Mouse (Mus musculus) heart, embryonic 11.5 days (tissue): ENCODE data around the gene Mapk7. TPM values are rescaled to one million over a fixed set of nuclear protein-coding genes. Genes with fewer than 3 reads are reported as not detected.
A peak's percentile ranks its signal among the peaks of the same experiment; 100 is the strongest.

ENCODE experiments used
- ATAC-seq: fragments of 200-750 bp; cut with Nextera tagmentation; replicated peaks from 2 replicates; pipeline ENCODE4 v1.8.0; 2017; ENCODE audit warnings: moderate library complexity; ENCODE audit not compliant: insufficient number of reproducible peaks, low FRiP score, low TSS enrichment
- H3K27ac ChIP-seq: fragments of 300-500 bp; sonication (generic); 2 replicates; pipeline ENCODE4 v1.5.1; 2014; ENCODE audit warnings: mild to moderate bottlenecking, low read depth, low read length
- H3K27me3 ChIP-seq: fragments of 300-500 bp; sonication (generic); 2 replicates; pipeline ENCODE4 v1.6.1; 2014; ENCODE audit warnings: mild to moderate bottlenecking, low read length, mixed read lengths; ENCODE audit not compliant: control insufficient read depth, insufficient read depth
- H3K36me3 ChIP-seq: fragments of 300-500 bp; sonication (generic); 2 replicates; pipeline ENCODE4 v1.6.1; 2014; ENCODE audit warnings: mild to moderate bottlenecking, low read length, moderate library complexity, mixed read lengths; ENCODE audit not compliant: control insufficient read depth, insufficient read depth
- H3K4me1 ChIP-seq: fragments of 300-500 bp; sonication (generic); 2 replicates; pipeline ENCODE4 v1.6.1; 2014; ENCODE audit warnings: low read length; ENCODE audit not compliant: control insufficient read depth, insufficient read depth
- H3K4me2 ChIP-seq: fragments of 300-500 bp; sonication (generic); 2 replicates; pipeline ENCODE4 v1.6.1; 2014; ENCODE audit warnings: mild to moderate bottlenecking, moderate library complexity
- H3K4me3 ChIP-seq: fragments of 300-500 bp; sonication (generic); 2 replicates; pipeline ENCODE4 v1.5.1; 2014; ENCODE audit warnings: low read depth, low read length
- H3K9ac ChIP-seq: fragments of 300-500 bp; sonication (generic); 2 replicates; pipeline ENCODE4 v1.6.1; 2014; ENCODE audit warnings: mild to moderate bottlenecking, low read depth, low read length, moderate library complexity
- H3K9me3 ChIP-seq: fragments of 300-500 bp; sonication (generic); replicated peaks from 2 replicates; pipeline ENCODE4 v1.6.1; 2016; ENCODE audit warnings: low read length; ENCODE audit not compliant: control insufficient read depth
- WGBS: fragments of 180-500 bp; shearing (Covaris S2); extraction: QIAGEN DNeasy Blood & Tissue Kit; methylation state at CpG from one replicate; pipeline ENCODE4 v1.1.7; 2014; ENCODE audit not compliant: insufficient replicate concordance; 5-methylcytosine and 5-hydroxymethylcytosine counted together
- polyA plus RNA-seq: library from polyadenylated mRNA; unstranded; fragments of >200 nt; fragmentation: Nextera tagmentation; extraction: Ambion mirVana; gene quantifications from 2 replicates; pipeline ENCODE4 v1.2.1, GENCODE M21; 2014

Mapk7 gene
- polyA plus RNA-seq, 1 experiment from 2014 or later, result 22.3 TPM

DNA sequence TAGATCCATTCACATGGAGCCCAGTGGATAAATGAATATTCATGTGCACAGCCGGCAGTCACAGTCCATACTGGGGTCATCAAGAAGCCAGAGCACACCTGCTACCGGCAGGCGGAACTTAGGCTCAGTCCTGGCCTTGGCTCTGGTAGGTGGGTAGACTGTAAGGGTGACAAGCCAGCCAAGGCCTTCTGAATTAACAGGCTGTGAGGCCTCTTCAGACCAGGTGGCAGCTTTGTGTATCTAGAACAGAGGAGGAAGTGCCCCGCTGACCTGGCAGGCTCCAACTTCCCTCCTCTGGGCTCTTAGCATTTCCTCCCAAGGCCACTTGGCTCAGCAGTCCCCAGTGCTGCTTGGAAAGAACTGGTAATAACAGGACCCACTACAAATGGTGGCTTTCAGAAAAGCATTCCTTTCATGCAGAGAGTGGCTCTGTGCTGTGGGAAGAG is 35.1 kb upstream of the Mapk7 start:
- Histone ChIP-seq H3K4me3 (no peak overlapping the region), H3K36me3 (no peaks in the 10 kb centered on the region; the same call in 1 of the 2 replicates), H3K9ac (no peak overlapping the region), H3K4me2 (no peak overlapping the region), H3K4me1 (no peaks in the 10 kb centered on the region), H3K9me3 (no peaks in the 10 kb centered on the region), H3K27me3 (no peaks in the 10 kb centered on the region), H3K27ac (no peak overlapping the region)
- no peak for ATAC-seq
- WGBS, result 56% methylated on average over 4 of the region's 4 CpGs

DNA sequence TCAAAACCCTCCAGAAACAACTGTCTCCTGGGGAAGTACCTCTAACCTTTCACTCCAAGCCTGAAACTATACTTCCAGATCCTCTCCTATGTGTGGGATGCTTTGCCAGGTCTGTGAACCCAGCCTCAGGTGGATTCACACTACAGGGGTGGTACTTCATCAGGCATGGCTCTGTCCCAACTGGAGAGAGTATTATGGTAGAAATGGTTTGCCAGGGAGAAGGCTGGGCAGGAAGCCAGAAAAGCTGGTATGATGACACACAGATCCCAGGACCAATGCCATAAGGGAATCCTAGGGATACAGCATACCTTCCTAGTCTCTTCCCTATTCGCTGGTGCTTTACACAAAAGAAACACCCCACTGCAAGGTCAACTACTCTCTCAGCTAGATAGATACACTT is 32.7 kb upstream of the Mapk7 start:
- no peak for ATAC-seq
- no peak overlapping the region for H3K4me3 ChIP-seq
- no peaks in the 10 kb centered on the region for H3K4me1 ChIP-seq
- H3K9me3 ChIP-seq, result no peaks in the 10 kb centered on the region
- no peak overlapping the region for H3K27ac ChIP-seq
- H3K36me3 ChIP-seq, result no peaks in the 10 kb centered on the region; the same call in 1 of the 2 replicates
- WGBS, result 73% methylated on average over 1 of the region's 1 CpGs
- no peaks in the 10 kb centered on the region for H3K27me3 ChIP-seq
- no peak overlapping the region for H3K4me2 ChIP-seq
- H3K9ac ChIP-seq, result no peak overlapping the region

DNA sequence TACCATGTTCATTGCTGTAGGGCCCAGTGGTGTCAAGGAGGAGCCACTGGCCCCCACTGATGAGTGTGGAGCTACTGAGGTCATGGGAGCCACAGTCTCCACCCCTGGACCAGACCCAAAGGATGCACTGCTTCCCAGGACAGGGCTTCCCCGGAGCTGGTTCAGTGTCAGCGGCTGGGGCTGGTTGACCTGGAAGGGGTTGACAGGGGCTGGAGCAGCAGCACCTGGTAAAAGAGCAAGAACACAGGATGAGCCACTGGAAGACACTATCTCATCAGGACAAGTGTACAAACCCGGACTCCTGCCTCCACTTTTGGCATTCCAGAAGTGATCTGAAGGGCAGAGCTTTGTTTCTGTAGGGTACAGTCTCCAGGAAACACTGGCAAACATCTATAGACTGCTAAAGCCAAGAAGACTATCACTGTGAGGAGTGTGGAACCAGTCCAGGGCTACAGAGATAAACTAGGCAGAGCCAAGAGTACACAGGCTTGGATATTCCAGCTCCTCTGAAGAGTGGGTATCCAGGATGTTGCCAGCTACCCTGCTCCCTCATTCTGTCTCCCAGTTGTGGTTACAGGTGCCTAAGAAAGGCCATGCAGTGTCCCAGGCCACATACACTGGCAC is 25.4 kb upstream of the Mapk7 start:
- no peaks in the 10 kb centered on the region for H3K27me3 ChIP-seq
- 0 out of 2 replicates have a peak, but pooled peaks cover 4% of the 10 kb centered on the region for H3K36me3 ChIP-seq
- 88% methylated on average over 3 of the region's 3 CpGs for WGBS
- H3K9ac ChIP-seq, result no peak overlapping the region
- H3K27ac ChIP-seq, result peak overlapping the region; percentile 37; the same call in 1 of the 2 replicates
- H3K4me1 ChIP-seq, result peaks cover 13% of the 10 kb centered on the region
- H3K4me2 ChIP-seq, result no peak overlapping the region
- no peak overlapping the region for H3K4me3 ChIP-seq
- no peak for ATAC-seq
- H3K9me3 ChIP-seq, result no peaks in the 10 kb centered on the region

DNA sequence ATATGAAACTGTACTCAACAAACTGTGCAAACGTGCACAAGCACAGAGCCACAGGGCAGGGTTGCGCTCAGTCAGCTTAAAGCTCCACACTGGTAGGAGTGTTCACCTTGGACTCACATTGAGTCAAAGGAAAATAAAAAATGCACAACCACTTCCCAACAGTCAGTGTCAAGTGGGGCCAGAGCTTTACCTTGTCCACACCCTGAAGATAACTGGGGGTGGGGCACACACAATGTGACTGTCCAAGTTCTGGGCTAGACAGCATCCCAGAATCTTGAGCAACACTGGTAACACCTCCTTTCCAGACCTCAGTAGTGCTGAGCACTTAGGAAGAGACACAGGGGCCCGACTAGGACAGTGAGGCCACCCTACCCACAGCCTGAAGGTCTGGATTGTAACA is 24.7 kb upstream of the Mapk7 start:
- Histone ChIP-seq H3K4me1 (peaks cover 13% of the 10 kb centered on the region), H3K4me2 (no peak overlapping the region), H3K27me3 (no peaks in the 10 kb centered on the region), H3K36me3 (0 out of 2 replicates have a peak, but pooled peaks cover 4% of the 10 kb centered on the region), H3K4me3 (no peak overlapping the region), H3K27ac (peak overlapping the region; percentile 37; the same call in 1 of the 2 replicates), H3K9ac (no peak overlapping the region), H3K9me3 (no peaks in the 10 kb centered on the region)
- WGBS, result 59% methylated on average over 3 of the region's 3 CpGs
- no peak for ATAC-seq

DNA sequence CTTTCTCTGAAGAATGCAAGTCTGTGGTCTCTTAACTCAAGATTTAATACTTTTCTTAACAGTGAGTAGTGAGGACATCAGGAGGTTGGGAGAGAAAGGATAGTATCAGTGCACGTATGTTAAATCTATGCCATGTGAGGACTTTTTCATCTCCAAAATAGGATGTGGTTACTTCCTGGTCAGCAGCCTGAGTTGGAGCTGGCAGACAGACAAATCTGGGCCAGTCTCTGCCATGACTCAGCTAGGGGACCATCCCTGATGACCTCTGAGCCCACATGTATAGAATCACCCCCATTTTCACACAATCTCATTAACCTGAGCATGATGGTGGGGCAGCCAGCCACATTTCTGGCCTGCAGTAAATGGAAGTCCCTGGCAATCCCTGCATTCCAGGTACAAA is 23.8 kb upstream of the Mapk7 start:
- H3K9me3 ChIP-seq, result no peaks in the 10 kb centered on the region
- H3K27ac ChIP-seq, result no peak overlapping the region
- H3K27me3 ChIP-seq, result no peaks in the 10 kb centered on the region
- H3K9ac ChIP-seq, result no peak overlapping the region
- WGBS, result 77% methylated on average over 1 of the region's 1 CpGs
- peaks cover 13% of the 10 kb centered on the region for H3K4me1 ChIP-seq
- H3K4me3 ChIP-seq, result no peak overlapping the region
- no peak for ATAC-seq
- no peak overlapping the region for H3K4me2 ChIP-seq
- 0 out of 2 replicates have a peak, but pooled peaks cover 4% of the 10 kb centered on the region for H3K36me3 ChIP-seq

- Histone ChIP-seq H3K36me3 (0 out of 2 replicates have a peak, but pooled peaks cover 2% of the 10 kb centered on the region), H3K27ac (no peak overlapping the region), H3K27me3 (no peaks in the 10 kb centered on the region)
Measured at GRCm38 (mm10) chr11:61514953-61515352, 20.7 kb upstream of the Mapk7 start.

GRCm38 (mm10) chr11:61504713-61505257 is 10.6 kb upstream of the Mapk7 start, which contains the start of gene B9d1:
Gene B9d1, plus strand, starts transcription at chr11:61505144.
- peaks cover 5% of the 10 kb centered on the region; the same call in 1 of the 2 replicates for H3K4me1 ChIP-seq
- peak within 1 kb of the TSS; percentile 54; the same call in 1 of the 2 replicates for H3K27ac ChIP-seq
- no peaks in the 10 kb centered on the region for H3K27me3 ChIP-seq
- H3K4me2 ChIP-seq, result peak within 1 kb of the TSS; percentile 65
- under 1% methylated on average over 39 of the region's 39 CpGs for WGBS
- no peaks in the 10 kb centered on the region for H3K36me3 ChIP-seq
- no peaks in the 10 kb centered on the region for H3K9me3 ChIP-seq
- ATAC-seq, result peak; percentile 82
- H3K4me3 ChIP-seq, result peak within 1 kb of the TSS; percentile 64
- peak within 1 kb of the TSS; percentile 83 for H3K9ac ChIP-seq

More at GRCm38 (mm10) chr11:61514953-61515352, 20.7 kb upstream of the Mapk7 start:
- no peak overlapping the region for H3K4me2 ChIP-seq
- H3K4me3 ChIP-seq, result no peak overlapping the region
- H3K9ac ChIP-seq, result no peak overlapping the region
- no peak for ATAC-seq
- 37% methylated on average over 3 of the region's 3 CpGs for WGBS
- no peaks in the 10 kb centered on the region for H3K9me3 ChIP-seq
- H3K4me1 ChIP-seq, result peaks cover 13% of the 10 kb centered on the region

GRCm38 (mm10) chr11:61503933-61504332 is 9.7 kb upstream of the Mapk7 start:
- Histone ChIP-seq H3K4me1 (peaks cover 9% of the 10 kb centered on the region; the same call in 1 of the 2 replicates), H3K4me2 (no peak overlapping the region), H3K36me3 (no peaks in the 10 kb centered on the region), H3K27ac (no peak overlapping the region), H3K4me3 (no peak overlapping the region), H3K9me3 (no peaks in the 10 kb centered on the region), H3K27me3 (no peaks in the 10 kb centered on the region), H3K9ac (no peak overlapping the region)
- 75% methylated on average over 8 of the region's 8 CpGs for WGBS
- no peak for ATAC-seq
